Mouse (Mus musculus): ENCODE measurements around the gene Ifrd2. TPM values are rescaled to one million over a fixed set of nuclear protein-coding genes. Genes with fewer than 3 reads are reported as not detected.
"Not testable (repeated sequence)": the region's sequence is repeated elsewhere in the genome, so short reads cannot be mapped to it uniquely, and the experiment has no call there.

Gene Ifrd2
- polyA plus RNA-seq, 1 experiment from 2014 or later, result 68.2 TPM

DNA sequence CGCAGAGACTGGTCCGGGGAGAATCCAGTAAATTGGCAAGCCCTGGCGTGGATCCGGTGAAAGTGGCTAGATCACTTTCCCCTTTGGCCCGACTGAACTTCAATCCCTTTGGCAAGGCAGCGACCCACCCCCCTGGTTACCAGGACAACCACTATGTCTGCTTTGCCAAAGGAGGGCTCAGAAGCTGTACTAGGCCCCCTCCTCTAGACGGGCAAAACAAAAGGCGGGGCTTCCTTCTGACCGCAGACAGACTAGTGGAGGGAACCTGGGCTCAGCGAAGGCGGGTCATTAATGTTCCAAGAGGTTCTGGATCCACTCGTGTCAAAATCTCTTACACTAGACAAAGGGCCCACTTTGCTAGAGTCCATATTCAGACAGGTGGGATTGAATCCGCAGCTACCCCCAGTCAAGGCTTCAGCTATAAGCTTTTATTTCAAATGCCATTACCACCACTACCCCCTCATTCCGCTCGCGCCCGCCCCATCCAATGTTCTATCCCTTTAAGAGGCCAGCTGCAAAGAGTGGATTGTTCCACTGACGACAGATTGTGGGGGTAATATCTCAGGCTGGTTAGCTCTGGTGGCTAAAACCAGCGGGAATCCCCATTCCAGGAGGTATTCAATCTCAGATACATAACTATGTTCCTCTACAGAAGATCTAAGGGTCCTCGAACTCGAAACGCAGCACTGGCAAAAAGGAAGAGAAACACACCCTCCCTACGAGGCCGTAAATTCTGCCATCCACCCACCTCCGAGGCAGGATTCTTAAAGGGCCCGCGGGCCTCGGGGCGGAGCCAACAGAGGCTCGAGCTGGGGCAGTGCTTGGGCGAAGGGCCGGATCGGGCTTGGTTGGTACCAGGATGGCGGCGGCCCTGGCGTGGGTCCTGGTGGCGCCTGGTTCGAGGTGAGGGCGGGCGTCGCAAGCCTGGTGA is 18.8 kb upstream of the Ifrd2 start:
- Histone ChIP-seq H3K4me3 (replicated peaks) (peak overlapping the region; percentile 85), H3K9me3 (no peaks in the 10 kb centered on the region), H3K27ac (peak overlapping the region; percentile 91), H3K4me2 (peak overlapping the region; percentile 74), H3K36me3 (peaks cover 25% of the 10 kb centered on the region), H3K4me1 (peaks cover 57% of the 10 kb centered on the region), H3K9ac (peak overlapping the region; percentile 78), H3K27me3 (replicated peaks) (no peaks in the 10 kb centered on the region)
- peak; percentile 79 for ATAC-seq (ENCODE audit: insufficient read depth, low FRiP score, low read depth)
- WGBS, result under 1% methylated on average over 41 of the region's 41 CpGs

DNA sequence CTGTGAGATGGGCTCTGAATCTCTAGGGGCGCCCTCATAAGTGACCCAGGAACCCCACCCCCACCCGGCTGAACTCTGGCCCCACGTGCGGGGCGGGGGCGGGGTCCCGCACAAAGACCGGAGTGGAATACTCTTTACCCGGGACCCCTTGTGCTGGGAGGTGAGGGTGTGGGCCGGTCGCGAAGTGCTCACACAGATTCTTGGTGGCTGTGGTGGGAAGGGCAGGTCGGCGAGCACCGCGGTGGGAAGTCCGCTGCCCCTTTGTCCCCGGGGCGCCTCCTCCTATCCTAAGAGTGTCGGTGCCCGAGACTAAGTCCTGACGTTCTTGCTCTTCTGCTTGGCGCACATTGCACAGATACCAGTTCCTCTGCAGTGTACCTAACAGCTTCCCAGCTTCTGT is 18.2 kb upstream of the Ifrd2 start:
- Histone ChIP-seq H3K4me1 (peaks cover 51% of the 10 kb centered on the region), H3K4me3 (replicated peaks) (peak overlapping the region; percentile 85), H3K4me2 (peak overlapping the region; percentile 74), H3K9me3 (no peaks in the 10 kb centered on the region), H3K36me3 (peaks cover 28% of the 10 kb centered on the region), H3K27me3 (replicated peaks) (no peaks in the 10 kb centered on the region), H3K9ac (peak overlapping the region; percentile 78), H3K27ac (peak overlapping the region; percentile 91)
- WGBS, result under 1% methylated on average over 23 of the region's 23 CpGs
- peak; percentile 2; the same call in 1 of the 2 replicates for ATAC-seq (ENCODE audit: insufficient read depth, low FRiP score, low read depth)

DNA sequence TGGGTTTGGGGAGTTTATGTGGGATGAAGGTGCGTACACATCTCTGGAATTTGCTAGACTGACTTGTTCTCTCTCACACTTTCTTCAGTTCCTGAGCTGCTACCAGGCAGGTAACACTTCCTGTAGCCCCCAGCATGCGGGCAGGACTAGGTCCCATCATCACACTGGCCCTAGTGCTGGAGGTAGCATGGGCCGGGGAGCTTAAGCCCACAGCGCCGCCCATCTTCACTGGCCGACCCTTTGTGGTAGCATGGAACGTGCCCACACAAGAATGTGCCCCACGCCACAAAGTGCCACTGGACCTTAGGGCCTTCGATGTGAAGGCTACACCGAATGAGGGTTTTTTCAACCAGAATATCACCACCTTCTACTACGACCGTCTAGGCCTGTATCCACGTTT is 17.4 kb upstream of the Ifrd2 start:
- 36% methylated on average over 13 of the region's 13 CpGs for WGBS
- peak overlapping the region; percentile 74 for H3K4me2 ChIP-seq
- no peaks in the 10 kb centered on the region for H3K27me3 ChIP-seq (replicated peaks)
- peak overlapping the region; percentile 78 for H3K9ac ChIP-seq
- no peak for ATAC-seq (ENCODE audit: insufficient read depth, low FRiP score, low read depth)
- H3K36me3 ChIP-seq, result peaks cover 26% of the 10 kb centered on the region
- H3K9me3 ChIP-seq, result no peaks in the 10 kb centered on the region
- H3K4me1 ChIP-seq, result peaks cover 49% of the 10 kb centered on the region
- H3K4me3 ChIP-seq (replicated peaks), result peak overlapping the region; percentile 85
- peak overlapping the region; percentile 91 for H3K27ac ChIP-seq

DNA sequence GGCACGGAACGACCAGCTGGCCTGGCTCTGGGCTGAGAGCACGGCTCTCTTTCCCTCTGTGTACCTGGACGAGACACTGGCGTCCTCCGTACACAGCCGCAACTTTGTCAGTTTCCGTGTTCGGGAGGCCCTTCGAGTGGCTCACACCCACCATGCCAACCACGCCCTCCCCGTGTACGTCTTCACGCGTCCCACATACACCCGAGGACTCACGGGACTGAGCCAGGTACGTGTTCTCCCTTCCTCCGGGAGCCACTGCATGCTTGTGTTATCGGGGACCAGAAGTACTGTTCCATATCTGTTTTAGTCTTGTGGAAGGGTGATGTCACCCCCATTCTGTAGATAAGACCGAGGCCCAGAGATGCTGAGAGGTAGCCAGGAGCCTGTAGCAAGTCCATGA is 16.6 kb upstream of the Ifrd2 start:
- peak overlapping the region; percentile 78; the same call in 1 of the 2 replicates for H3K9ac ChIP-seq

DNA sequence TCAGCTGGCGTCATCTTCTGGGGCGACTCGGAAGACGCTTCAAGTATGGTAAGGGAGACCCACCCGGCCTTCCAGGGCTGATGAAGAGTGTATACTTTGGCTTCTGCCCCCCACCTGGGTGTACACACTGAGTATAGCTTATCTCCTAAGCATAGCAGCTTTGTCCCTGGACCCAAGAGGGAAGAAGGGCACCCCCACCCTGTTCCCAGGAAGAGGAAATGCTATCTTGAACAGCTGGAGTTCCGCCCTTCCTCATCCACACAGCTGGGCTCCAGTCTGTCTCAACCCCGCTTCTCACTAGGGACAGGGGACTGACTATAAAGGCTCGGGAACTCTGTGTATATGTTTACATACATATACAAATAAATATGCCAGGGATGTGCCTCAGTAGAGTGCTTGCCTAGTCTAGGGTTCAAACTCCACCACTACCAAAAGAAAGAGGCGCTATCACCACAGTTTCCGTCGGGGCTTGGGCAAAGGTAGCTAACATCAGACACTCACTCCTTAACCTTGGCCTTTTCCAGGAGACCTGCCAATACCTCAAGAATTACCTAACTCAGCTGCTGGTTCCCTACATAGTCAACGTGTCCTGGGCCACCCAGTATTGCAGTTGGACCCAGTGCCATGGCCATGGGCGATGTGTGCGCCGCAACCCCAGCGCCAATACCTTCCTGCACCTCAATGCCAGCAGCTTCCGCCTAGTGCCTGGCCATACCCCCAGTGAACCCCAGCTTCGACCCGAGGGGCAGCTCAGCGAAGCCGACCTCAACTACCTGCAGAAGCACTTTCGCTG is 15.7 kb upstream of the Ifrd2 start:
- Histone ChIP-seq H3K27ac (peak overlapping the region; percentile 33), H3K9me3 (no peaks in the 10 kb centered on the region), H3K27me3 (replicated peaks) (no peaks in the 10 kb centered on the region), H3K9ac (no peak overlapping the region), H3K4me1 (peaks cover 54% of the 10 kb centered on the region), H3K36me3 (peaks cover 22% of the 10 kb centered on the region), H3K4me3 (replicated peaks) (peak overlapping the region; percentile 85; the same call in 1 of the 2 replicates), H3K4me2 (peak overlapping the region; percentile 74)
- 85% methylated on average over 22 of the region's 22 CpGs for WGBS
- no peak for ATAC-seq (ENCODE audit: insufficient read depth, low FRiP score, low read depth)

More for the DNA sequence above, 16.6 kb upstream of the Ifrd2 start:
- 0 out of 2 replicates have a peak, but pooled peaks have one; percentile 5 for ATAC-seq (ENCODE audit: insufficient read depth, low FRiP score, low read depth)
- H3K4me2 ChIP-seq, result peak overlapping the region; percentile 74
- peak overlapping the region; percentile 33 for H3K27ac ChIP-seq
- H3K4me3 ChIP-seq (replicated peaks), result peak overlapping the region; percentile 85
- H3K9me3 ChIP-seq, result no peaks in the 10 kb centered on the region
- WGBS, result 69% methylated on average over 21 of the region's 21 CpGs
- peaks cover 22% of the 10 kb centered on the region for H3K36me3 ChIP-seq
- no peaks in the 10 kb centered on the region for H3K27me3 ChIP-seq (replicated peaks)
- H3K4me1 ChIP-seq, result peaks cover 52% of the 10 kb centered on the region

DNA sequence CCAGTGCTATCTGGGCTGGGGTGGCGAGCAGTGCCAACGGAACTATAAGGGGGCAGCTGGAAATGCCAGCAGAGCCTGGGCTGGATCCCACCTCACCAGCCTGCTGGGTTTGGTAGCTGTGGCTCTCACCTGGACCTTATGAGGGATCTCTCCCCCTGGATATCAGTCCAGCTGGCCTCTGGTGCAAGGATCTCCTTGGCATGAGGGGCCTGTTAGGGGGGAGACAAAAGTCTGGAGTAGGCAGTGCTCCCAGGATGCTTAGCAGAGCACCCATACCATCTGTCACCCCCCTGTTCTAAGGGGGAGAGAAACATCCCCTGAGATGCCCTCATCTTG is 15.1 kb upstream of the Ifrd2 start:
- H3K4me2 ChIP-seq, result no peak overlapping the region
- no peak overlapping the region for H3K9ac ChIP-seq
- no peak overlapping the region for H3K27ac ChIP-seq
- H3K27me3 ChIP-seq (replicated peaks), result no peaks in the 10 kb centered on the region
- no peak for ATAC-seq (ENCODE audit: insufficient read depth, low FRiP score, low read depth)
- no peaks in the 10 kb centered on the region for H3K9me3 ChIP-seq
- 92% methylated on average over 2 of the region's 2 CpGs for WGBS
- no peak overlapping the region for H3K4me3 ChIP-seq (replicated peaks)
- peaks cover 54% of the 10 kb centered on the region for H3K4me1 ChIP-seq
- peaks cover 22% of the 10 kb centered on the region for H3K36me3 ChIP-seq

DNA sequence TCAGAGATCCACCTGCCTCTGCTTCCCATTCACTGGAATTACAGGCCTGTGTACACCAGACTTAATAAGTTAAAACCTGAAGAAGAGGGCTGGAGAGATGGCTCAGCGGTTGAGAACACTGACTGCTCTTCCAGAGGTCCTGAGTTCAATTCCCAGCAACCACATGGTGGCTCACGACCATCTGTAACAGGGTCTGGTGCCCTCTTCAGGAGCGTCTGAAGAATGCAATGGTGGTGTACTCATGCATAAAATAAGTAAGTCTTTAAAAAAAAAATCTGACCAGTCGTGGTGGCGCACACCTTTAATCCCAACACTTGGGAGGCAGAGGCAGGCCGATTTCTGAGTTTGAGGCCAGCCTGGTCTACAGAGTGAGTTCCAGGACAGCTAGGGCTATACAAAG is 13.7 kb upstream of the Ifrd2 start:
- not testable (repeated sequence) for H3K27me3 ChIP-seq (replicated peaks); H3K9me3 ChIP-seq; H3K9ac ChIP-seq; H3K4me2 ChIP-seq; ATAC-seq (ENCODE audit: insufficient read depth, low FRiP score, low read depth); H3K27ac ChIP-seq; H3K4me3 ChIP-seq (replicated peaks)
- H3K4me1 ChIP-seq, result peaks cover 47% of the 10 kb centered on the region
- WGBS, result 81% methylated on average over 6 of the region's 6 CpGs
- peaks cover 22% of the 10 kb centered on the region for H3K36me3 ChIP-seq

DNA sequence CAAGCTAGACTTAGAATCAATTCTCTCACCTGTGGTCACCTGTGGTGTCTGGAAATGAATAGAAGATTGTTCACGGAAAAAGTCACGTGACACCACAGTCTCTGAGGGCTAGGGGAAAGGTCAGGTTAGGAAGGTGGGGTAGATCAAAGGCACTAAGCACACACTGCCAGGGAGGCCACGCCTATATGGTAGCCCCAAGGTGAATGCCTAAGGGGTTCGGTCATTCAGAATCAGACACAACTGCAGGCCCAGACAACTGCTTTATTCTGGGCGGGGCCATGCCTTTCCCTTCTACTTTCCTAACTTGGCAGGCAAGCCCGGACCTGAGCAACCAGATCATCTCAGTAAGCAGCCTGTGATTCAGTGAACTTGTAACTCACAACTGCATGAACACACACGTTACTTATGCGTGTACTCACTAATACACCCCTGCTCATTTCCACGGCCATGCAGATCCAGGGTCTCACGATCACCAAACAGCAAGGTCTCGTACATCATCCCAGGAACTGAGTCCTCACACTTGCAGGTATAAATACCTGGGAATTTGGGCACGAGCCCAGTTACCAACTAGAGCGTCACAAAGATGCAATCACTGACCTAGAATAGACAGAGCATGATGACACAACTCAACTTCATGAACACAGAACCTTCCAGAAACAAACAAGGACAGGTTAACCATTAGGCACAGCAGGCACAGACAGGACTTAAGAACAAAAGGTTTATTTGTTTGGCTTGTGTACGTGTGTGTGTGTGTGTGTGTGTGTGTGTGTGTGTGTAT is 11.7 kb upstream of the Ifrd2 start:
- Histone ChIP-seq H3K36me3 (peaks cover 22% of the 10 kb centered on the region), H3K9me3 (no peaks in the 10 kb centered on the region), H3K4me2 (peak overlapping the region; percentile 74), H3K27ac (peak overlapping the region; percentile 89), H3K27me3 (replicated peaks) (no peaks in the 10 kb centered on the region), H3K4me3 (replicated peaks) (no peak overlapping the region), H3K4me1 (peaks cover 49% of the 10 kb centered on the region), H3K9ac (no peak overlapping the region)
- WGBS, result 60% methylated on average over 14 of the region's 14 CpGs
- peak; percentile 55 for ATAC-seq (ENCODE audit: insufficient read depth, low FRiP score, low read depth)

DNA sequence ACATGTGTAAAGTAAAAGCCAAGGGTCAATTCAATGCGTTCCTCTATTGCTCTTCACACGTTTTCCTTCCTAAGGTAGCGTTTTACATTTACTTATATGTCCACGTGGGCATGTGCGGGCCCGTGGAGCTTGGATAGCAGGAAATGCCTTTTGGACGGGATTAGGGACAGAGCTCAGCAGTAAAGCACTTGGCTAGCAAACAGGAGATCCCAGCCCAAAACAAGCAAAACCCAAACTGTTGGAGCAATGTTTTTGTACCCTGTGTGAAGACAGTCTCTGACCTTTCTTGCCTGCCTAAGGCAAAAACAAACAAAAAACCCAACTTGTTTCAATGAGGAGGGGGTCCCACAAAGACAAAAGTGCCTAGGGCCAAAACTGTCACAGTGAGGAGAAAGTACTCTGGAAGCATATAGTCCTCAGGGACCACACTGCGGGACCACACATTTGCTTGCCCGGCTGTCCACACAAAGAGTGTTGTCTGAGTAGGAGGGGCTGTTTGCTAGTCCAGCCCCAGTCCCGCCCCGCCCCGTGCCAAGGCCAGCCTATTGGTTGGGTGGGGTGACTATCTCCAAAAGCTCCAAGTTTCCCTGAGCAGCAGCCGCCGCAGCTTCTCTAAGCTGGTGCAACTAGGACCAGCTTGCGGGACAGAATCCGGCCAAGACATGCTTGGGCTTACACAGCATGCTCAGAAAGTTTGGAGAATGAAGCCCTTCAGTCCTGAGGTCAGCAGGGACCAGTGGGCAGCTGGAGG is 10.9 kb upstream of the Ifrd2 start, which contains the start of gene Hyal1:
Gene Hyal1, plus strand, starts transcription at position 571 of the 751 bp plus-strand sequence.
- peak; percentile 67 for ATAC-seq (ENCODE audit: insufficient read depth, low FRiP score, low read depth)
- Histone ChIP-seq H3K4me1 (peaks cover 44% of the 10 kb centered on the region), H3K9ac (peak within 1 kb of the TSS; percentile 31; the same call in 1 of the 2 replicates), H3K4me3 (replicated peaks) (peak within 1 kb of the TSS; percentile 41), H3K9me3 (no peaks in the 10 kb centered on the region), H3K27me3 (replicated peaks) (no peaks in the 10 kb centered on the region), H3K4me2 (peak within 1 kb of the TSS; percentile 74), H3K27ac (peak within 1 kb of the TSS; percentile 89), H3K36me3 (peaks cover 20% of the 10 kb centered on the region)
- 14% methylated on average over 16 of the region's 16 CpGs for whole genome bisulfite sequencing

DNA sequence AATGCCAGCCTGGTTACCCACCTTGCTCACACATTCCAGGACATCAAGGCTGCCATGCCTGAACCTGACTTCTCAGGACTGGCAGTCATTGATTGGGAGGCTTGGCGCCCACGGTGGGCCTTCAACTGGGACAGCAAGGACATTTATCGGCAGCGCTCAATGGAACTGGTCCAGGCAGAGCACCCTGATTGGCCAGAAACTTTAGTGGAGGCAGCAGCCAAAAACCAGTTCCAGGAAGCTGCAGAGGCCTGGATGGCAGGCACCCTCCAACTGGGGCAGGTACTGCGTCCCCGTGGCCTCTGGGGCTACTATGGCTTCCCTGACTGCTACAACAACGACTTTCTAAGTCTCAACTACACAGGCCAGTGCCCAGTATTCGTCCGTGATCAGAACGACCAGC is 9.6 kb upstream of the Ifrd2 start:
- no peaks in the 10 kb centered on the region for H3K9me3 ChIP-seq
- peak overlapping the region; percentile 74; the same call in 1 of the 2 replicates for H3K4me2 ChIP-seq
- H3K36me3 ChIP-seq, result peaks cover 11% of the 10 kb centered on the region; the same call in 1 of the 2 replicates
- H3K9ac ChIP-seq, result no peak overlapping the region
- no peak overlapping the region for H3K4me3 ChIP-seq (replicated peaks)
- 86% methylated on average over 10 of the region's 10 CpGs for WGBS
- ATAC-seq (ENCODE audit: insufficient read depth, low FRiP score, low read depth), result no peak
- peaks cover 46% of the 10 kb centered on the region for H3K4me1 ChIP-seq
- H3K27me3 ChIP-seq (replicated peaks), result no peaks in the 10 kb centered on the region
- H3K27ac ChIP-seq, result no peak overlapping the region

Data from stomach, embryonic 15.5 days (tissue).